In the genomic region with DNA sequence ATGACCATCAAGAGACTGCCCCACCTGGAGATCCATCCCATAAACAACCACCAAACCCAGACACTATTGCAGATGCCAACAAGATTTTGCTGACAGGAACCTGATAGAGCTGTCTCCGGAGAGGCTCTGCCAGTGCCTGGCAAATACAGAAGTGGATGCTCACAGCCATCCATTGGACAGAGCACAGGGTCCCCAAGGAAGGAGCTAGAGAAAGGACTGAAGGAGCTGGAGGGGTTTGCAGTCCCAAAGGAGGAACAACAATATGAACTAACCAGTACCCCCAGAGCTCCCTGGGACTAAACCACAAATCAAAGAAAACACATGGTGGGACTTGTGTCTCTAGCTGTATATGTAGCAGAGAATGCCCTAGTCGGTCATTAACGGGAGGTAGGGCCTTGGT, we compare ENCODE assay signal across 8 mouse cellular contexts. TPM values are rescaled to one million over a fixed set of nuclear protein-coding genes. Genes with fewer than 3 reads are reported as not detected.
A peak's percentile ranks its signal among the peaks of the same experiment; 100 is the strongest.
DNase-seq lines count a peak whose midpoint lies in the region; ATAC-seq and TF ChIP-seq lines count a peak whose summit lies in the region.
"Not testable (repeated sequence)": the region's sequence is repeated elsewhere in the genome, so short reads cannot be mapped to it uniquely, and the experiment has no call there.

No protein-coding gene starts in this region.

- 90% methylated on average over 3 of the region's 3 CpGs for WGBS in heart, embryonic 11.5 days (ENCODE audit: insufficient replicate concordance)
- 88% methylated on average over 3 of the region's 3 CpGs for WGBS in hindbrain, embryonic 15.5 days
- 98% methylated on average over 3 of the region's 3 CpGs for WGBS in limb, embryonic 10.5 days
- 64% methylated on average over 3 of the region's 3 CpGs for WGBS in liver, postnatal 0 days (ENCODE audit: insufficient replicate concordance)
- WGBS in midbrain, embryonic 14.5 days: 93% methylated on average over 3 of the region's 3 CpGs
- 90% methylated on average over 3 of the region's 3 CpGs for WGBS in stomach, embryonic 16.5 days

- not testable (repeated sequence) for ATAC-seq in heart, embryonic 11.5 days (replicated peaks; ENCODE audit: insufficient number of reproducible peaks, low FRiP score, low TSS enrichment); hindbrain, embryonic 15.5 days (ENCODE audit: low FRiP score, low read depth); liver, postnatal 0 days; midbrain, embryonic 14.5 days (ENCODE audit: low FRiP score, low TSS enrichment); stomach, embryonic 16.5 days (ENCODE audit: insufficient read depth, low FRiP score)

- not testable (repeated sequence) for H3K36me3 ChIP-seq in ES-E14 (ENCODE audit: control insufficient read depth, insufficient read depth, low read length, poor library complexity, severe bottlenecking); heart, embryonic 11.5 days (ENCODE audit: control insufficient read depth, insufficient read depth, low read length); hindbrain, embryonic 15.5 days; liver, postnatal 0 days (replicated peaks; ENCODE audit: insufficient read depth, low read length); midbrain, embryonic 14.5 days (ENCODE audit: control insufficient read depth, insufficient read depth, low read length); stomach, embryonic 16.5 days (ENCODE audit: control insufficient read depth, insufficient read depth, low read length)
- peaks cover 20% of the 10 kb centered on the region for H3K36me3 ChIP-seq in erythroblast, embryonic 14.5 days (ENCODE audit: control insufficient read depth)
- peaks cover 19% of the 10 kb centered on the region for H3K36me3 ChIP-seq in limb, embryonic 10.5 days

- not testable (repeated sequence) for TF ChIP-seq CTCF in liver, postnatal 0 days (IDR thresholded peaks at IDR 0.05; ENCODE audit: low read depth)

- H3K9me3 ChIP-seq in ES-E14 (ENCODE audit: control insufficient read depth, insufficient read depth, low read depth, low read length); erythroblast, embryonic 14.5 days (ENCODE audit: control insufficient read depth, low read length); heart, embryonic 11.5 days (replicated peaks; ENCODE audit: control insufficient read depth, low read length); hindbrain, embryonic 15.5 days; limb, embryonic 10.5 days (replicated peaks); liver, postnatal 0 days (ENCODE audit: low read length); midbrain, embryonic 14.5 days (ENCODE audit: control insufficient read depth, low read length); stomach, embryonic 16.5 days (replicated peaks; ENCODE audit: control insufficient read depth, low read length): not testable (repeated sequence)

- not testable (repeated sequence) for H3K27me3 ChIP-seq in erythroblast, embryonic 14.5 days (ENCODE audit: control insufficient read depth); heart, embryonic 11.5 days (ENCODE audit: control insufficient read depth, insufficient read depth, low read length); hindbrain, embryonic 15.5 days; limb, embryonic 10.5 days (ENCODE audit: low read depth, poor library complexity, severe bottlenecking); liver, postnatal 0 days (ENCODE audit: insufficient read depth, low read length); midbrain, embryonic 14.5 days (ENCODE audit: control insufficient read depth, insufficient read depth, low read length); stomach, embryonic 16.5 days (ENCODE audit: control insufficient read depth, insufficient read depth, low read length)

- in situ Hi-C loops in ES-E14 (cut with MboI; ENCODE audit: low sequenced_read_pairs in 2 of 2, unreplicated experiment in 2 of 2): not testable (repeated sequence)

- not testable (repeated sequence) for DNase-seq in ES-E14 (ENCODE audit: low read depth, low spot score); limb, embryonic 10.5 days (ENCODE audit: low spot score); liver, postnatal 0 days; midbrain, embryonic 14.5 days

- H3K4me2 ChIP-seq in heart, embryonic 11.5 days: peak overlapping the region; percentile 67
- peak overlapping the region; percentile 74 for H3K4me2 ChIP-seq in hindbrain, embryonic 15.5 days
- H3K4me2 ChIP-seq in liver, postnatal 0 days (ENCODE audit: low read depth, low read length): peak overlapping the region; percentile 68
- H3K4me2 ChIP-seq in midbrain, embryonic 14.5 days (ENCODE audit: low read length): peak overlapping the region; percentile 67; the same call in 1 of the 2 replicates
- peak overlapping the region; percentile 72 for H3K4me2 ChIP-seq in stomach, embryonic 16.5 days (ENCODE audit: low read depth, low read length)

- peak overlapping the region; percentile 41; the same call in 1 of the 2 replicates for H3K9ac ChIP-seq in ES-E14 (ENCODE audit: insufficient read depth, low read depth, low read length, poor library complexity, severe bottlenecking)
- not testable (repeated sequence) for H3K9ac ChIP-seq in heart, embryonic 11.5 days (ENCODE audit: low read depth, low read length); hindbrain, embryonic 15.5 days; midbrain, embryonic 14.5 days (replicated peaks; ENCODE audit: low read length); stomach, embryonic 16.5 days (ENCODE audit: low read length)
- H3K9ac ChIP-seq in liver, postnatal 0 days (replicated peaks): peak overlapping the region; percentile 95

- H3K4me1 ChIP-seq in ES-E14 (ENCODE audit: control insufficient read depth in 2 of 2, insufficient read depth in 2 of 2, low read length in 2 of 2, poor library complexity in 1 of 2); heart, embryonic 11.5 days (ENCODE audit: control insufficient read depth, insufficient read depth, low read length); limb, embryonic 10.5 days; midbrain, embryonic 14.5 days (ENCODE audit: control insufficient read depth, insufficient read depth, low read length): not testable (repeated sequence)
- peaks cover 52% of the 10 kb centered on the region for H3K4me1 ChIP-seq in erythroblast, embryonic 14.5 days (ENCODE audit: control insufficient read depth)
- peaks cover 17% of the 10 kb centered on the region for H3K4me1 ChIP-seq in hindbrain, embryonic 15.5 days (replicated peaks)
- H3K4me1 ChIP-seq in liver, postnatal 0 days (ENCODE audit: insufficient read depth): peaks cover 29% of the 10 kb centered on the region
- H3K4me1 ChIP-seq in stomach, embryonic 16.5 days (ENCODE audit: control insufficient read depth, insufficient read depth, low read length): peaks cover 12% of the 10 kb centered on the region

- peak overlapping the region; percentile 90 to 94 for H3K4me3 ChIP-seq in ES-E14 (ENCODE audit: insufficient read depth in 1 of 2, low read depth in 1 of 2, low read length in 2 of 2, poor library complexity in 1 of 2, severe bottlenecking in 1 of 2)
- peak overlapping the region; percentile 94 for H3K4me3 ChIP-seq in erythroblast, embryonic 14.5 days (replicated peaks)
- H3K4me3 ChIP-seq in heart, embryonic 11.5 days (ENCODE audit: low read depth, low read length): 0 out of 2 replicates have a peak overlapping the region, but pooled peaks have one; percentile 6
- H3K4me3 ChIP-seq in hindbrain, embryonic 15.5 days: 0 out of 2 replicates have a peak overlapping the region, but pooled peaks have one; percentile 3
- peak overlapping the region; percentile 89 for H3K4me3 ChIP-seq in limb, embryonic 10.5 days
- H3K4me3 ChIP-seq in liver, postnatal 0 days (ENCODE audit: low read depth, low read length): peak overlapping the region; percentile 85
- peak overlapping the region; percentile 83; the same call in 1 of the 2 replicates for H3K4me3 ChIP-seq in midbrain, embryonic 14.5 days (replicated peaks; ENCODE audit: low read depth, low read length)
- H3K4me3 ChIP-seq in stomach, embryonic 16.5 days (replicated peaks; ENCODE audit: low read length): peak overlapping the region; percentile 97; the same call in 1 of the 2 replicates

- TF ChIP-seq EP300 in liver, postnatal 0 days (IDR thresholded peaks at IDR 0.05; ENCODE audit: low read depth): not testable (repeated sequence)

- not testable (repeated sequence) for H3K27ac ChIP-seq in ES-E14 (ENCODE audit: insufficient read depth, low read depth, low read length, poor library complexity, severe bottlenecking); heart, embryonic 11.5 days (ENCODE audit: low read depth, low read length); hindbrain, embryonic 15.5 days (replicated peaks); limb, embryonic 10.5 days; liver, postnatal 0 days (ENCODE audit: low read depth); midbrain, embryonic 14.5 days (replicated peaks; ENCODE audit: low read depth, low read length); stomach, embryonic 16.5 days (ENCODE audit: low read length)

RNA-seq across cellular contexts. Expression of a gene that starts 6.6 kb away (rescaled TPM):
- total RNA-seq in ES-E14 (2012; rRNA removed): 136 and 254 TPM in 2 replicates
- 0.74 and 1.1 TPM in 2 replicates for polyA plus RNA-seq in erythroblast, embryonic 14.5 days (2012)
- 34.4 and 41.2 TPM in 2 replicates for polyA plus RNA-seq in heart, embryonic 11.5 days (2014; fragmentation: Nextera tagmentation; extraction: Ambion mirVana)
- polyA plus RNA-seq in hindbrain, embryonic 15.5 days (2015; fragmentation: Nextera tagmentation; extraction: Ambion mirVana): 35.9 and 36.8 TPM in 2 replicates
- 35.0 and 43.4 TPM in 2 replicates for polyA plus RNA-seq in limb, embryonic 10.5 days (2016; fragmentation: Nextera tagmentation; extraction: Ambion mirVana)
- 5.8 and 9.0 TPM in 2 replicates for polyA plus RNA-seq in liver, postnatal 0 days (2015; fragmentation: Nextera tagmentation; extraction: Ambion mirVana)
- 52.5 and 53.5 TPM in 2 replicates for polyA plus RNA-seq in midbrain, embryonic 14.5 days (2014; fragmentation: Nextera tagmentation; extraction: Ambion mirVana)
- 32.1 and 33.7 TPM in 2 replicates for polyA plus RNA-seq in stomach, embryonic 16.5 days (2015; fragmentation: Nextera tagmentation; extraction: Ambion mirVana)

RNA-seq across cellular contexts. Expression of a gene that starts 21.7 kb away (rescaled TPM):
- total RNA-seq in ES-E14 (2012; rRNA removed): 3.1 and 4.7 TPM in 2 replicates
- 0.01 and 0.03 TPM in 2 replicates for polyA plus RNA-seq in erythroblast, embryonic 14.5 days (2012)
- 7.7 and 10.3 TPM in 2 replicates for polyA plus RNA-seq in heart, embryonic 11.5 days (2014; fragmentation: Nextera tagmentation; extraction: Ambion mirVana)
- 12.2 and 13.3 TPM in 2 replicates for polyA plus RNA-seq in hindbrain, embryonic 15.5 days (2015; fragmentation: Nextera tagmentation; extraction: Ambion mirVana)
- polyA plus RNA-seq in limb, embryonic 10.5 days (2016; fragmentation: Nextera tagmentation; extraction: Ambion mirVana): 6.1 and 7.4 TPM in 2 replicates
- polyA plus RNA-seq in liver, postnatal 0 days (2015; fragmentation: Nextera tagmentation; extraction: Ambion mirVana): 0.83 and 1.00 TPM in 2 replicates
- polyA plus RNA-seq in midbrain, embryonic 14.5 days (2014; fragmentation: Nextera tagmentation; extraction: Ambion mirVana): 14.3 and 17.0 TPM in 2 replicates
- 8.5 and 9.3 TPM in 2 replicates for polyA plus RNA-seq in stomach, embryonic 16.5 days (2015; fragmentation: Nextera tagmentation; extraction: Ambion mirVana)

Comparison
In these comparisons a context has a peak if more than half of its experiments do, and no peak if none do; other contexts are left out.
1. H3K4me3 ChIP-seq: peak in every context shown above with its lines; median percentile 97 in stomach, embryonic 16.5 days; 94 in erythroblast, embryonic 14.5 days; 92 in ES-E14; 89 in limb, embryonic 10.5 days; 85 in liver, postnatal 0 days; 83 in midbrain, embryonic 14.5 days; 6 in heart, embryonic 11.5 days; 3 in hindbrain, embryonic 15.5 days.